Mouse (Mus musculus): ENCODE results near the gene Acss2.
A peak's percentile ranks its signal among the peaks of the same experiment; 100 is the strongest.
"Not testable (repeated sequence)": the region's sequence is repeated elsewhere in the genome, so short reads cannot be mapped to it uniquely, and the experiment has no call there.

The Acss2 gene

DNA sequence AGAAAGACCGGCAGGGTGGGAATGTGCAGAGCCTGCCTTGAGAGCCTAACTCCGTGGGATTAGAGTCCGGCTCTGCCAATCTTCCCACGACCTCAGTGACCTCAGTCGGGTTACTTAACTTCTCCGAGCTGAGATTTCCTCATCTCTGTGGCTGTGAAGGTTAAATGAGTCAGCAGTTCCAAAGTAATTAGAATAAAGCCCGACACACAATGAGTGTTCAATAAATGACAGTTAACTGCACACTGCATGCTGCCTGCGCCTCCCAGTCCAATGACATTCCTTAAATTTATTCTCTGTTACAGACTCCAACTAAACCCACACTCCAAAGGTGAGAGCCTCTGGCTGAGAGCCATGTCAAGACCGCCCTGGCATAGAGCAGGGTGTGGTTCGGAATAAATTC is 67.7 kb downstream of the Acss2 start:
- no peak for DNase-seq (ENCODE audit: low read depth, low spot score)

DNA sequence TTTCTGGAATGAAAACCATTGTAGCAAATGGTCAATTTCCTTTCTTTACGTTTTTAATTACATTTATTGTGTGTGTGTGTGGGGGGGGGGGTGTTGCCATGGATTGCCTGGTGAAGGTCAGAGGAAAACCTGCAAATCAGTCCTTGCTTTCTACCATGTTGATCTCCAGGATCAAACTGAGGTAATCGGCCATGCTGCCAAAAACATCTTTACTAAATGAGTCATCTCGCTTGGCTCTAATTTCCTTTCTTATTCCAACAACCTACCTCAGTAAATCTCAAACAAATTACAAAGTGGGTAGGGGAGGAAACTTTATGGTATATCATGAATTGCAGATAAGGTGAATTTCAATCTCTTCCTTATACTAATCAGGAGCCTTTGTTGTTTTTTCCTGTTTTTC is 70.4 kb downstream of the Acss2 start:
- no peak for DNase-seq (ENCODE audit: low read depth, low spot score)

DNA sequence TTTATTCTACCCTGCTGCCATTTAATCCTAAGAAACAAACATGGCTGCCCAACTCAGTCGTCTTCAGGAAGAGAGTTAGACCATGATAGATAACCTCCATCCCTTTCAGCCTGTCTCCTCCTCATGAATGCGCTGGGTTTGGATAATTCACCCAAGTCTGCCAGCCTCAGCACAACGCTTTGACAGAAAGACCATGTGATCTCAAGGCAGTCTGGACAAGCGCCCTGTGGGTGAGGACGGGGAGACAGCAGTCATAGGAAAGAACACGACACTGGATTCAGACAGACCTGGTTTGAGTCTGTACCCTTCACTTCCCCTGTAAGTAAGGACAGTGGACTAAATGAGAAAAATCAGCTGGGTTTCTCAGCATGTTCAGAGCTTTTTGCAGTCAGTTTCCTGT is 71.8 kb downstream of the Acss2 start:
- DNase-seq (ENCODE audit: low read depth, low spot score), result no peak

DNA sequence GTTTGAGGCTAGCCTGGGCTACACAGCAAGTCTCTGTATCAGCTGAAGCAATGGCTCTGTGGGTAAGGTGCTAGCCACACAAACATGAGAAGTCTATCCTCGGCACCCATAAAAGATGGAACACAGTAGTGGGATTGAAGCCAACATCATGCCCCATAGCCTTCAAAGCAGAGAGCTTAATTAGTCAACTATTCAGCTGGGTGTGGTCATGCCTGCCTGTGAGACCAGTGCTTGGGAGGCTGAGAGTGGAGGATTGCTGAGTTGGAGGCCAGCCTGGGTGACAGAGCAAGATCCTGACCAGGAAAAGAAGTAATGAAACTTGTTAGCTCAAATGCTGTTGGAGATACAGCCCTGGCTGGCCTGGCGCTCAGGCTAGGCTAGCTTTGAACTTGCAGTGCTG is 73.1 kb downstream of the Acss2 start:
- no peak for DNase-seq (ENCODE audit: low read depth, low spot score)

DNA sequence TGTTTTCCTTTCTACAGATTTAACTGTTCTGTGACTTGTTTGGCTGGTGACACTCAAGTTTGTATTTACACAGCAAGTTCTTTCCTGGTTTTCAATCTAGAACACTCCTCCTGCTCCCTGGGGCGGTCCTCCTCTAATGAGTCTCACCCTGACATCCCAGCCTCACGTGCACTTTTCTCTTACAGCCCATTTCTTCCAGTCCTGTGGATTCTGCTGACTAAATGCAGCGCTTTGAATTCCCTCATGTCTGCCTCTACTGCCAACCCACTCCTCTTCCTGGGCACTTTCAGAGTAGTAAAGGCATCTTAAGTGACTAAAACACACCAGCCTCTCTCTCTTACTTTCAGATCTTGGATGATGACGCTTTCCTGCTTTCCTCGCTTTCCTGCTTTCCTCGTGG is 73.9 kb downstream of the Acss2 start:
- DNase-seq (ENCODE audit: low read depth, low spot score), result no peak

DNA sequence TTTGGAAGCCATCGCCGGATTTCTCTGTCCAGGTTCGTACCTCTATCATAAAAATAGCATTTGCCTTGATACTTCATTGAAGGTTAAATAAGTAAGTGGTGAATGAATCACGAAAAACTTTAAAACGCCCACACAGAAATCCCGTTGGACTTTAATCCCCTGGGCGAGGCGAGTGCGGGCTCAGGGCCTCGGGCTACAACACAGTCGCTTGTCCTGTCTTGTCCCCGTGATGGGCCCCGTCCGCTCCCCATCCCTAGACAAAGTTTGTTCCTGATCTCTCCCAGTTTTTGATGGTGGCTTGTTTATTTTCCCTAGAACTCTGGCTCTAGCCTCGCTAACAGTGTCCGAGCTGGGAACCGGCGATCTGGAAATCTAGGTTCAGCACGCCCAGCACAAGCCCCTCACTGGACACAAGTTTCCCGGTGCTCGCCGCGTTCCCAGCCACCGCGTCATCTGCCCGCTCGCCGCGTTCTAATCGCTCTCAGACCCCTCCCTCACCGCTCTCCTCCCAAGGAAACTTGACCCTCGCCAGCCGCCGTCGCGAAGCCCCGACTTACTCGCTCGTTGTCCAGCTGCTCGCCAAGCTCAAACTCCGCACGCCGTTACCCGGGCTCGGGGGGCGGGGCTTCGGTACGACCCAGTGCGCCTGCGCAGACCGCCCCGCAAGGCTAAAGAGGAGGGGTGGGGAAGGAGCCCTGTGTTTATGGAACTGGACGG is 74.5 kb downstream of the Acss2 start, which contains the start of gene Gss:
TSS of gene Gss (minus strand) at position 674 of the 717 bp plus-strand sequence.
- peak; percentile 98 for DNase-seq (ENCODE audit: low read depth, low spot score)

DNA sequence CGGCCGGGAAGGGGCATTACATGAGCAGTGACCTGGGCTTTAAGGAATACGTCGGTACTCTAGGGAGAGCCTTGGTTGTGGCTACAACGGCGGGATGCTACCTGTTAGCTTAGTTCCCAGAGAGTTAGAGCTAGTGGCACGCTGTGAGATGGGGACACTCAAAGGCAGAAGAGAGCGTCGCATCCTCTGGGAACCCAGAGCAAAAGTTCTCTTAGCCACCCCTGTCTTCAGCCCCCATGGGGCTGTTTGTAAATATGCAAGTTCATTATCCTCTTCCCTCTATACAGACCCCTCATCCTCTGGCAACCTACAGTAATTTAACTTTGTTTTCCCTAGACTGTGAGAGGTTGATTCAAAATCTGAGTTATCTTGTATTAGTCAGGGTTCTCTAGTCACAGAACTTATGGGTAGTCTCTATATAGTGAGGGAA is 75.1 kb downstream of the Acss2 start:
- DNase-seq (ENCODE audit: low read depth, low spot score), result no peak

DNA sequence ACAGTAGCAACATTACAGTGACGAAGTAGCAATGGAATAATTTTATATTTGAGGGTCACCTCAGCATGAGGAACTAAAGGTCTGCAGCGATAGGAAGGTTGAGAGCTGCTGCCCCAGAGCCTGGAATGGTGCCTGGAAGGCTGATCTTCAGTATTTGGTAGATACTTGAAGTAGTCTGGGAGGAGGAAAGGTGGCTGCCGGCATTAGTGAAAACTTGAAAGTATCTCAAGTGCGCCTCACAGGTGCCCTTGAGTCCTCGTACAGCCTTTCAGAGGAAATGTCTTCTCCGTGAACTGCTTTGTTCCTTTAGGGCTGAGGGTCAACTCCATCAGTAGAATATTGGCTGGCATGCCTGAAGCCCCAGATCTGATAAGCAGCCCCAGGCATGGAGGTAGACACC is 77.8 kb downstream of the Acss2 start:
- no peak for DNase-seq (ENCODE audit: low read depth, low spot score)

DNA sequence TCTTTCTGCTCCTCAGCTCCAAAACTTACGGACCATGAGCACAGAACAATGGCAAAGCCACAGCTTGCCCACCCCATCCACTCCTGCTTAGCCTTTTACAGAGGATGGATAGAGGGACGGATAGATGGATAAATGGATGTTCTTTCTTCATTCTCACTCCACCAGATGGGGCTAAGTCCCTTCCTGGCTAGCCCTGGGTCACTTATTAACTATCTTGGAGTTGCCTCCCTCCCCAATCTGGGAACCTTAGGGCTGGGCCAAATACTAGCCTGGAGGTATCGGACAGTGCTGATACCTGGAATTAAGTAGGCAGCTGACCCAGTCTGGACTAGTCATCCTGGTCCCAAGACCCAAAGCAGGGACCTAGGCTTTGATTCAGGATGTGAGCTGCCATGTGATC is 86.0 kb downstream of the Acss2 start:
- DNase-seq (ENCODE audit: low read depth, low spot score), result no peak

DNA sequence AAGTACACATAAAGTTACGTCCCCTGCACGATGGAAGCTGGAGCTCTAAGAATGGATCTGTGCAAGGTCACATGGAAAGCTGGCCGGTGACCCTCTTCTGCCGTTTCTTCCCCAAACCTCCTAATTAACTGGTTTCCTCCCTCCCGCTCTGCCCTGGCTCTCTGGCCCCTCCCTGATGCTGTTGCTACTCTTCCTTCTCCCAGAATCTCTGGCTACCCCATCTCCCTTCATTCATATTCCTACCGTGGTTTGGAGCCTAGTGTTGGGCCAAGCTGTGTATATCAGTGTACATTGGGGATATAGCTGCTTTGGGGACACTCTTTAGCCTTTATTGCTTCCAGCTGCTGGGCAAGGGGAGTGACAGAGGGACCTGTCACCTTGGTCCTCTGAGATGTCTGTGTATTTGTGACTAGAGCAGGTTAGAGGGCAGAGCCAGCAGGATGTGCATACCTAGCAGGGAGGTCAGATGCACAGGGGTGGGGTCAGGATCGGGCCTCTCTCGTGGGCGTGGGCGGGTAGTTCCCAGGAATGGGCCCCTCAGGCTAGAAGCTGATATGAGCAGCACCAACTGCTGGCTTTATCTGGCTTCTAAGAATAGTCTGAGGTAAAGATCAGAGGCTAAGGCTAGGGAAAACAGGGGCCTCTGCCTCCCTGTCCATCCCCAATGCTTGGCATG is 87.0 kb downstream of the Acss2 start:
- DNase-seq (ENCODE audit: low read depth, low spot score), result no peak

DNA sequence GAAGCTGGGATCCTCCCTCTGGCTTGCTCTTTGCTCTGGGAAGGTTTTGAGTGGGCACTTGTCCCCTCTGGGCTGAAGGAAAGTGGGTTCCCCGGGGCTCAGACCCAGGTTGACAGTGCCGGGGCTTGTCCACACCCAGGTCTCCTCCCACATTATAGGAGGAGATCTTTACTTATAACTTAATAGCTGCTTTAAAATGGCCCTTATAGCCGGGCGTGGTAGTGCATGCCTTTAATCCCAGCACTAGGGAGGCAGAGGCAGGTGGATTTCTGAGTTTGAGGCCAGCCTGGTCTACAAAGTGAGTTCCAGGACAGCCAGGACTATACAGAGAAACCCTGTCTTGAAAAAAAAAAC is 87.5 kb downstream of the Acss2 start:
- DNase-seq (ENCODE audit: low read depth, low spot score), result not testable (repeated sequence)

DNA sequence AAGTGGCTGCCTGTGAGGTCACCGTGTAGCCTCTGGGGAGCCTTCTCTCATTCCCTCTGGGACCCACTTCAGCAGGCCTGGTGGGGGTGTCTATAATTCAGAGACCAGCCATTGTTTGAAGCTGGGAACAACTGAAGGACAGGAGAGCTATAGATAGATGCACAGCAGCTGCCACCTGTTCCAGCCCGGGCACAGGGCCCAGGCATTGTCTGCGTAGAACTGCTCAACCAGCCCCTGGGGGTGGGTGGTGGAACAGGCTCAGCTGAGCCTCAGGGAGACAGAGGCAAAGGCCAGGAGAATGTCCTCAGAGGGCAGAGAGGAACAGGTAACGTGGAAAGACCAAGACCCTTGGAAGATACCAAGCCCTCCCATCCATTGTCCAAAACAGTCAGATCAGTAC is 88.6 kb downstream of the Acss2 start:
- DNase-seq (ENCODE audit: low read depth, low spot score), result no peak

DNA sequence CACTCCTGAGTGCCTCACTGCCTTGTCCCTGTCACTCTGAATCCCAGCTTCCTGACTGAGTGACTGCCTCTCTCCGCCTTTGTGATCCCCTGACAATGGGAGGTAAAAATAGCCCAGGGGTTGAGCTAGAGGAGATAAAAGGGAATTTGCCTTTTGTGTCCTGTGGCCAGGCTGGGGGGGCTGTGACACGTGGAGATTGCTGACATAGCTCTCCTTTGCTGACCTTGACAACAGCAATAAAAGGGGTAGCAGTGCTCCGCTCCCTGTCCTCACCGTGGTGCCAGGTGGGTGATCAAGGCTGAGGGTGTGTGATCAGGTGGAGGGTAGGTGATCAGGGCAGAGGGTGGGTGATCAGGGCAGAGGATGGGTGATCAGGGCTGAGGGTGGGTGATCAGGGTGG is 93.2 kb downstream of the Acss2 start, which contains the start of gene Myh7b:
TSS of gene Myh7b (plus strand) at position 235 of the 400 bp plus-strand sequence.
- DNase-seq (ENCODE audit: low read depth, low spot score), result no peak

DNA sequence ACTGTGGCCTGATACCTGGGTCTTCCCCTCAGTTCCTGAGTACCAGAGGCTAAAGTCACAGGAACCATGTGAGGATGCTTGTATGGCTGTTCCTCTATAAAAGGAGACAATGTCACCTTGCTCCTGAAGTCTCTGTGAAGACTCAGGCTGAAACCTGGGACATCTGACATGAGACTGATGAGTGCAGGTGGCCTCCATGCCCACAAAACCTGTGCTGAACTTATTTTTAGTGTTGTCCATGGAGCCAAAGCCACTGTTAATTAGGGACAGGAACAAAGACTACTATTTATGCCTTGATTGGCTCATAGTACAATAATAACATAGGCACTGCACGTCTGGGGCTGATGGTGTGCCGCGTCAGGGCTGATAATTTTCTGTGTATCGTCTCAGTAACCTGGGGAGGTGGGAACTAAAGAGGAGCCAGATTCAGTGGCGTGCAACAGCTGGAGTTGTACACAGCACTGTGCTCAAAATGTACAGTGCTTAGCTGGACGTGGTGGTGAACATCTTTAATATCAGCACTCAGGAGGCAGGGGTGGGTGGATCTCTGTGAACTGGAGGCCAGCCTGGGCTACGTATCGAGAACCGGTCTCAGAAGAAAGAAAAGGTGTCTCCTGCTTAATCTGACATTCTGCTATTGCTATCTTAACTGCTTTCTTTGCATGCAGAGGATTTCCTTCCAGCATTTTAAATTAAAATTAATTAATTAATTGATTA is 94.2 kb downstream of the Acss2 start:
- DNase-seq (ENCODE audit: low read depth, low spot score), result no peak

DNA sequence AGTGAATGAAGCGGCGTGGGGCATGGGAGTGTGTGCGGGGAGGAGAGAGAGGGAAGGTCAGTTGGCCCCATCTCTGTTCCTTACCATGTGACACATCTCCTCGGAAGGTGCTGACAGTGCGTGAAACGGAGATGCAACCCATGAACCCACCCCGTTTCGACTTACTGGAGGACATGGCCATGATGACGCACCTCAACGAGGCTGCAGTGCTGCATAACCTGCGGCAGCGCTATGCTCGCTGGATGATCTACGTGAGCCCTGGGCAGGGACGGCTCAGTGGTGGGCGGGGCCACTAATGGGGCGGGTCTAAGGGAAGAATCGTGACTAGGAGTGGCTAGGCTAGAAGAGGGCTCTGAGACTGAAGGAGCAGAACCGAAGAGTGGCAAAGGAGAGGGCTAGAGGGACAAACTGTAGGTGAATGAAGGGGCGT is 95.6 kb downstream of the Acss2 start:
- no peak for DNase-seq (ENCODE audit: low read depth, low spot score)

DNA sequence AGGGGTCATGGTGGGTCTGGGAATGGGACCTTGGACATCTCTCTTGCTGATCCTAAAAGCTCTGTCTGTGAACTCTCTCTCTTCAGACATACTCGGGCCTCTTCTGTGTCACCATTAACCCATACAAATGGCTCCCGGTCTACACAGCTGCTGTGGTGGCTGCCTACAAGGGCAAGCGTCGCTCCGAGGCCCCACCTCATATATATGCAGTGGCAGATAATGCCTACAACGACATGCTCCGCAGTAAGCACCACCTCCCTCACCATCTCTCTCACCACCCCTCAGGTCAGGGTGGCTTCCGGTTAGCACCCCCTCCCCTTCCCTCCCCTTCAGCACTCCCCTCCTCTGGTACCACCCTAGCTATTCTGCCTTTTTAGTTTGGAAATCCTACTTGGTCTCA is 96.2 kb downstream of the Acss2 start:
- DNase-seq (ENCODE audit: low read depth, low spot score), result no peak

DNA sequence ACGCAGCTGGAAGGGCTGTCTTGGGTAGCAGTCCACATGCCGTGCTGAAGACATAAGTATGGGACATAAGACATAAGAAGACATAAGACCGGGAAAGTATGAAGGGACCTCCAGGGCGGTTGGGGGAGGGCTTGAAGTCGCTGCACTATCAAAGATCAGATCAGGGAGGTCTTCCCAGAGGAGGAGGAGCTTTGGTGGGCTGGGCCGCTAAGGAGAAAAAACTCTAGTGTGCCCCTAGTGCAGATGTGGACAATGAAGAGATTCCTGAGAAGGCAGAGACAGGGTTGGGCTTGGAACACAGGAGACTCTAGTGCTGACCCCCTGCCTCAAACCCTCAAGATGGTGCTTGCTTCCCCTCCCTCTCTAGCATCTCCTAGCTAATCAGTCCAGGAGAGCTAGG is 99.2 kb downstream of the Acss2 start:
- no peak for DNase-seq (ENCODE audit: low read depth, low spot score)

DNA sequence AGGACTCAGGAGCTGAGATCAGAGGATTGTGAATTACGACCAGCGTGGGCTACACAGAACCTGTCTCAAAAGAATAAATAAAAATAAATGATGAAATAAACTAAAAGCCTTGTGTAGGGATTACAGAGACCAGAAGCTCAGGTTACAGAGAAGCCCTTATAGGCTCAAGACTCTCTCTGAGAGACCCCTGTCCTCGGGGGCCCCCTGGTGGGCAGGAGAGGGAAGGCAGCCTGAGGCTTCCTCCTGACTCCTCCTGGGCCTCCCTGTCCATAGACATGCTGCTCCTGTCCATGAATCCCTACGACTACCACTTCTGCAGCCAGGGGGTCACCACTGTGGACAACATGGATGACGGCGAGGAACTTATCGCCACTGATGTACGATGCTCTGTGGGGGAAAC is 102.1 kb downstream of the Acss2 start:
- DNase-seq (ENCODE audit: low read depth, low spot score), result peak; percentile 44

DNA sequence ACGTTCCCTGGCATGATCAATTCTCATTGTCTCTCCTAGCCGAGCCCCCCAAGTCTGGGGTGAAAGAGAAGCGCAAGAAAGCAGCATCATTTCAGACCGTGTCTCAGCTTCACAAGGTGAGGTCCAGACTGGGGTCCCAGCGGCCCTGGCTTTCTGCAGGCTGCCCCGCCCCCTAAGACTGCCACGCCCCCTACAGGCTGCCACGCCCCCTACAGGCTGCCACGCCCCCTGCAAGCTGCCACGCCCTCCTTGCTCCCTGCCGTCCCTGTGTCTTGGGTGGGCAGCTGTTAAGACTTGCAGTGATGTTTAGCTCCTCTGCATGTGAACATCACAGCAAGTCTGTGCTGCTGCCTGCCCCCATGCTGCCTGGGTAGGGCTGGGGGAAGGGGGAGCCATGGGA is 104.9 kb downstream of the Acss2 start:
- no peak for DNase-seq (ENCODE audit: low read depth, low spot score)

DNA sequence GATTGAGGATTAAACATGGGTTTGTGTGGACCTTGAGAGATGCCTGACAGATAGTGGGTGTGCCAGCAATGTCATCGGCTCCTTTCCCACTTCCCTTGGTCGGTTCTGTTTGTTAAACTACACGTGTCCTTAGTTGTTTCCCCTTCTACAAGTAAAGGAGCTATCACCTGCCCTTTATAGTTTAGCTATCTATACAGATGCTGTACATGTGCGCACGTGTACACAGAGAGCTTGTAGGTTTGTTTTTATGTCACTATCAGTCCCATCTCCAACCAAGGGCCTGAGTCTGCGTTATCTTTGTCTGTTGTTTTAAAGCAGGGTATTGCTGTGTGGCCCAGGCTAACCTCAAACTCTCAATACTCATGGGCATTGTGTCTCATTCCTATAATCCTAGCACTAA is 106.2 kb downstream of the Acss2 start:
- no peak for DNase-seq (ENCODE audit: low read depth, low spot score)

DNA sequence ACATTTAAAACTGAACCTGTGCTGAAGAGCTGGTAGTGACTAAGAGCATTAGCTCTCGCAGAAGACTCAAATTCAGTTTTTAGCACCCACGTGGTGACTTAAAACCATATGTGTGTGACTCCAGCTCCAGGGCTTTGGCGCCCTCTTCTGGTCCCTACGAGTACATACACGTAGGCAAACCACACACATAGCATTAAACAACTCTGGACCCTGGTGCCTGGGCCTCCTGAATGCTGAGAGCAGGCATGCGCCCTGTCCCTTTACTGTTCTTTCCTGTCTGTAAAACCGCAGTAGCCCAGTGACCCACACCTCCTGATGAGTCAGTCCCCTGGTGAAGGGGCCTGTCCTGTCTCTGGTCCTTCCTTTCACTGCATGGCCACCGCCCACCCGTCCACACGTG is 107.0 kb downstream of the Acss2 start:
- DNase-seq (ENCODE audit: low read depth, low spot score), result peak; percentile 39

DNA sequence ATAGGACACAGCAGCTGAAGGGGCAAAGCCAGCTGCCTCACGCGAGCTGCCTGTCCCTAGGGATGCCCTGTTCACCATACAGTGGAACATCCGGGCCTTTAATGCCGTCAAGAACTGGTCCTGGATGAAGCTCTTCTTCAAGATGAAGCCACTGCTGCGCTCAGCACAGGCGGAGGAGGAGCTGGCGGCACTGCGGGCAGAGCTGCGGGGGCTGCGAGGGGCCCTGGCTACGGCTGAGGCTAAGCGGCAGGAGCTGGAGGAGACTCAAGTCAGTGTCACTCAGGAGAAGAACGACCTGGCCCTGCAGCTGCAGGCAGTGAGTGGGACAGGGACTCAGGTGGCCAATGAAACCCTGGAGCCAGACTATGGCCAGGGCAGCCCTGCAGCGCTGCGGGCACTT is 108.5 kb downstream of the Acss2 start:
- DNase-seq (ENCODE audit: low read depth, low spot score), result no peak
